Mouse (Mus musculus): ENCODE data around the gene Cd27. TPM values are rescaled to one million over a fixed set of nuclear protein-coding genes. Genes with fewer than 3 reads are reported as not detected.

Gene Cd27
- polyA plus RNA-seq, 1 experiment from 2014 or later, result 2.8 TPM

- Histone ChIP-seq H3K27me3 (no peaks in the 10 kb centered on the region), H3K36me3 (no peaks in the 10 kb centered on the region), H3K4me3 (replicated peaks) (no peak overlapping the region), H3K9me3 (replicated peaks) (no peaks in the 10 kb centered on the region), H3K4me2 (no peak overlapping the region), H3K27ac (no peak overlapping the region), H3K4me1 (peaks cover 6% of the 10 kb centered on the region; the same call in 1 of the 2 replicates), H3K9ac (no peak overlapping the region)
- 92% methylated on average over 5 of the region's 5 CpGs for WGBS
- no peak for ATAC-seq (replicated peaks; ENCODE audit: low FRiP score)
Measured at GRCm38 (mm10) chr6:125239547-125239946, 2.7 kb upstream of the Cd27 start.

GRCm38 (mm10) chr6:125238396-125238795, 1.6 kb upstream of the Cd27 start:
- Histone ChIP-seq H3K9me3 (replicated peaks) (no peaks in the 10 kb centered on the region), H3K9ac (no peak overlapping the region), H3K27ac (no peak overlapping the region), H3K27me3 (no peaks in the 10 kb centered on the region), H3K36me3 (no peaks in the 10 kb centered on the region), H3K4me2 (no peak overlapping the region), H3K4me3 (replicated peaks) (no peak overlapping the region), H3K4me1 (peaks cover 13% of the 10 kb centered on the region; the same call in 1 of the 2 replicates)
- 53% methylated on average over 6 of the region's 6 CpGs for WGBS
- no peak for ATAC-seq (replicated peaks; ENCODE audit: low FRiP score)

GRCm38 (mm10) chr6:125237421-125237820, 611 bp upstream of the Cd27 start:
- H3K4me3 ChIP-seq (replicated peaks), result no peak overlapping the region
- H3K9ac ChIP-seq, result no peak overlapping the region
- no peaks in the 10 kb centered on the region for H3K27me3 ChIP-seq
- WGBS, result 87% methylated on average over 4 of the region's 4 CpGs
- peaks cover 13% of the 10 kb centered on the region; the same call in 1 of the 2 replicates for H3K4me1 ChIP-seq
- H3K9me3 ChIP-seq (replicated peaks), result no peaks in the 10 kb centered on the region
- no peaks in the 10 kb centered on the region for H3K36me3 ChIP-seq
- ATAC-seq (replicated peaks; ENCODE audit: low FRiP score), result no peak
- H3K4me2 ChIP-seq, result no peak overlapping the region
- H3K27ac ChIP-seq, result no peak overlapping the region

- no peak overlapping the region for H3K27ac ChIP-seq
- peaks cover 23% of the 10 kb centered on the region for H3K4me1 ChIP-seq
- no peak; the same call in 1 of the 2 replicates for ATAC-seq (replicated peaks; ENCODE audit: low FRiP score)
- WGBS, result 68% methylated on average over 6 of the region's 6 CpGs
- H3K4me2 ChIP-seq, result no peak overlapping the region
- H3K9ac ChIP-seq, result no peak overlapping the region
- H3K9me3 ChIP-seq (replicated peaks), result no peaks in the 10 kb centered on the region
- H3K27me3 ChIP-seq, result no peaks in the 10 kb centered on the region
- H3K4me3 ChIP-seq (replicated peaks), result no peak overlapping the region
- no peaks in the 10 kb centered on the region for H3K36me3 ChIP-seq
Measured at GRCm38 (mm10) chr6:125236341-125236740, 469 bp downstream of the Cd27 start.

GRCm38 (mm10) chr6:125234520-125234828, 2.3 kb downstream of the Cd27 start:
- H3K4me2 ChIP-seq, result no peak overlapping the region
- WGBS, result 59% methylated on average over 5 of the region's 5 CpGs
- H3K4me1 ChIP-seq, result peaks cover 32% of the 10 kb centered on the region
- ATAC-seq (replicated peaks; ENCODE audit: low FRiP score), result no peak
- no peaks in the 10 kb centered on the region for H3K36me3 ChIP-seq
- H3K9me3 ChIP-seq (replicated peaks), result no peaks in the 10 kb centered on the region
- 0 out of 2 replicates have a peak overlapping the region, but pooled peaks have one; percentile 18 for H3K27ac ChIP-seq
- H3K4me3 ChIP-seq (replicated peaks), result no peak overlapping the region
- no peak overlapping the region for H3K9ac ChIP-seq
- H3K27me3 ChIP-seq, result no peaks in the 10 kb centered on the region

GRCm38 (mm10) chr6:125233816-125234519, 2.8 kb downstream of the Cd27 start:
- peaks cover 32% of the 10 kb centered on the region for H3K4me1 ChIP-seq
- no peaks in the 10 kb centered on the region for H3K36me3 ChIP-seq
- H3K4me2 ChIP-seq, result no peak overlapping the region
- 63% methylated on average over 7 of the region's 7 CpGs for WGBS
- H3K27ac ChIP-seq, result 0 out of 2 replicates have a peak overlapping the region, but pooled peaks have one; percentile 18
- no peak for ATAC-seq (replicated peaks; ENCODE audit: low FRiP score)
- no peak overlapping the region for H3K4me3 ChIP-seq (replicated peaks)
- no peak overlapping the region for H3K9ac ChIP-seq
- no peaks in the 10 kb centered on the region for H3K9me3 ChIP-seq (replicated peaks)
- no peaks in the 10 kb centered on the region for H3K27me3 ChIP-seq

- H3K27ac ChIP-seq, result no peak overlapping the region
Measured at GRCm38 (mm10) chr6:125232516-125232915, 4.3 kb downstream of the Cd27 start.

GRCm38 (mm10) chr6:125232045-125232437, 4.8 kb downstream of the Cd27 start:
- ATAC-seq (replicated peaks; ENCODE audit: low FRiP score), result no peak
- no peaks in the 10 kb centered on the region for H3K9me3 ChIP-seq (replicated peaks)
- H3K4me1 ChIP-seq, result peaks cover 36% of the 10 kb centered on the region
- WGBS, result 58% methylated on average over 4 of the region's 4 CpGs
- H3K9ac ChIP-seq, result peak overlapping the region; percentile 72
- H3K27ac ChIP-seq, result peak overlapping the region; percentile 73; the same call in 1 of the 2 replicates
- H3K36me3 ChIP-seq, result no peaks in the 10 kb centered on the region
- H3K4me2 ChIP-seq, result peak overlapping the region; percentile 96
- H3K4me3 ChIP-seq (replicated peaks), result peak overlapping the region; percentile 55
- no peaks in the 10 kb centered on the region for H3K27me3 ChIP-seq

More at GRCm38 (mm10) chr6:125232516-125232915, 4.3 kb downstream of the Cd27 start:
- WGBS, result 75% methylated on average over 6 of the region's 6 CpGs
- no peaks in the 10 kb centered on the region for H3K27me3 ChIP-seq
- peaks cover 36% of the 10 kb centered on the region for H3K4me1 ChIP-seq
- no peak overlapping the region for H3K4me3 ChIP-seq (replicated peaks)
- no peak for ATAC-seq (replicated peaks; ENCODE audit: low FRiP score)
- no peaks in the 10 kb centered on the region for H3K9me3 ChIP-seq (replicated peaks)
- no peaks in the 10 kb centered on the region for H3K36me3 ChIP-seq
- peak overlapping the region; percentile 96; the same call in 1 of the 2 replicates for H3K4me2 ChIP-seq
- H3K9ac ChIP-seq, result no peak overlapping the region

- WGBS, result 6% methylated on average over 16 of the region's 16 CpGs
- Histone ChIP-seq H3K9me3 (replicated peaks) (no peaks in the 10 kb centered on the region), H3K9ac (peak within 1 kb of the TSS; percentile 72), H3K36me3 (no peaks in the 10 kb centered on the region), H3K4me2 (peak within 1 kb of the TSS; percentile 96), H3K4me1 (peaks cover 36% of the 10 kb centered on the region), H3K4me3 (replicated peaks) (peak within 1 kb of the TSS; percentile 55), H3K27ac (peak within 1 kb of the TSS; percentile 73), H3K27me3 (no peaks in the 10 kb centered on the region)
- ATAC-seq (replicated peaks; ENCODE audit: low FRiP score), result peak; percentile 65
Measured at GRCm38 (mm10) chr6:125231117-125232044, 5.4 kb downstream of the Cd27 start, which contains the start of gene Tapbpl. Gene Tapbpl, minus strand, starts transcription at chr6:125231860.

GRCm38 (mm10) chr6:125230571-125230970, 6.2 kb downstream of the Cd27 start:
- 68% methylated on average over 9 of the region's 9 CpGs for WGBS
- Histone ChIP-seq H3K9me3 (replicated peaks) (no peaks in the 10 kb centered on the region), H3K9ac (no peak overlapping the region), H3K4me1 (peaks cover 36% of the 10 kb centered on the region), H3K27ac (no peak overlapping the region), H3K4me2 (peak overlapping the region; percentile 96), H3K4me3 (replicated peaks) (no peak overlapping the region), H3K36me3 (no peaks in the 10 kb centered on the region), H3K27me3 (no peaks in the 10 kb centered on the region)
- no peak for ATAC-seq (replicated peaks; ENCODE audit: low FRiP score)

- no peak overlapping the region for H3K4me3 ChIP-seq (replicated peaks)
- H3K9ac ChIP-seq, result no peak overlapping the region
- H3K9me3 ChIP-seq (replicated peaks), result no peaks in the 10 kb centered on the region
- no peaks in the 10 kb centered on the region for H3K27me3 ChIP-seq
- no peak for ATAC-seq (replicated peaks; ENCODE audit: low FRiP score)
- H3K4me2 ChIP-seq, result no peak overlapping the region
- H3K4me1 ChIP-seq, result peaks cover 15% of the 10 kb centered on the region
- no peak overlapping the region for H3K27ac ChIP-seq
- 80% methylated on average over 5 of the region's 5 CpGs for WGBS
- H3K36me3 ChIP-seq, result peaks cover 5% of the 10 kb centered on the region; the same call in 1 of the 2 replicates
Measured at GRCm38 (mm10) chr6:125225518-125226115, 11.2 kb downstream of the Cd27 start.

All from kidney, embryonic 15.5 days (tissue).